Mouse (Mus musculus) lung, postnatal 0 days (tissue): ENCODE measurements around the gene Creb3l4. TPM values are rescaled to one million over a fixed set of nuclear protein-coding genes. Genes with fewer than 3 reads are reported as not detected.

Experiments
- ATAC-seq: fragments of 200-750 bp; cut with Nextera tagmentation; 2 replicates; pipeline ENCODE4 v1.8.0; 2017; ENCODE audit warnings: moderate library complexity
- DNase-seq: peaks from one replicate; pipeline ENCODE4 v3.0.0-alpha.2; 2016; ENCODE audit warnings: low spot score
- H3K27ac ChIP-seq: fragments of 300-500 bp; sonication (generic); 2 replicates; pipeline ENCODE4 v1.5.1; 2014; ENCODE audit warnings: antibody characterized with exemption, mild to moderate bottlenecking, low read length, mixed read lengths
- H3K27me3 ChIP-seq: fragments of 300-500 bp; sonication (generic); replicated peaks from 2 replicates; pipeline ENCODE4 v1.6.1; 2014; ENCODE audit warnings: low read length, mixed read lengths; ENCODE audit not compliant: insufficient read depth
- H3K36me3 ChIP-seq: fragments of 300-500 bp; sonication (generic); 2 replicates; pipeline ENCODE4 v1.6.1; 2014; ENCODE audit warnings: low read length, mixed read lengths; ENCODE audit not compliant: insufficient read depth
- H3K4me1 ChIP-seq: fragments of 300-500 bp; sonication (generic); 2 replicates; pipeline ENCODE4 v1.6.1; 2014; ENCODE audit warnings: antibody characterized with exemption, low read depth, low read length, mixed read lengths; ENCODE audit not compliant: insufficient read depth
- H3K4me2 ChIP-seq: fragments of 300-500 bp; sonication (generic); replicated peaks from 2 replicates; pipeline ENCODE4 v1.6.1; 2014; ENCODE audit warnings: low read depth, mild to moderate bottlenecking, low read length, moderate library complexity, mixed read lengths
- H3K4me3 ChIP-seq: fragments of 300-500 bp; sonication (generic); 2 replicates; pipeline ENCODE4 v1.5.1; 2014; ENCODE audit warnings: low read depth, low read length
- H3K9ac ChIP-seq: fragments of 300-500 bp; sonication (generic); replicated peaks from 2 replicates; pipeline ENCODE4 v1.6.1; 2014; ENCODE audit warnings: low read depth, mild to moderate bottlenecking
- H3K9me3 ChIP-seq: fragments of 300-500 bp; sonication (generic); 2 replicates; pipeline ENCODE4 v1.6.1; 2016; ENCODE audit warnings: low read length, mixed read lengths
- CTCF ChIP-seq: IDR thresholded peaks from 2 replicates; pipeline ENCODE4 v1.5.1; 2016; ENCODE audit warnings: antibody characterized with exemption, mild to moderate bottlenecking
- EP300 ChIP-seq: IDR thresholded peaks from 2 replicates; pipeline ENCODE4 v1.6.1; 2016; ENCODE audit warnings: antibody characterized with exemption, mild to moderate bottlenecking, control low read depth
- WGBS: fragments of 180-500 bp; shearing (Covaris S2); extraction: QIAGEN DNeasy Blood & Tissue Kit; methylation state at CpG from one replicate; pipeline ENCODE4 v1.1.7; 2014; 5-methylcytosine and 5-hydroxymethylcytosine counted together
- polyA plus RNA-seq: library from polyadenylated mRNA; unstranded; fragments of >200 nt; fragmentation: Nextera tagmentation; extraction: Ambion mirVana; gene quantifications from 2 replicates; pipeline ENCODE4 v1.2.1, GENCODE M21; 2015

The Creb3l4 gene
- polyA plus RNA-seq, 1 experiment from 2014 or later: 2.4 TPM

DNA sequence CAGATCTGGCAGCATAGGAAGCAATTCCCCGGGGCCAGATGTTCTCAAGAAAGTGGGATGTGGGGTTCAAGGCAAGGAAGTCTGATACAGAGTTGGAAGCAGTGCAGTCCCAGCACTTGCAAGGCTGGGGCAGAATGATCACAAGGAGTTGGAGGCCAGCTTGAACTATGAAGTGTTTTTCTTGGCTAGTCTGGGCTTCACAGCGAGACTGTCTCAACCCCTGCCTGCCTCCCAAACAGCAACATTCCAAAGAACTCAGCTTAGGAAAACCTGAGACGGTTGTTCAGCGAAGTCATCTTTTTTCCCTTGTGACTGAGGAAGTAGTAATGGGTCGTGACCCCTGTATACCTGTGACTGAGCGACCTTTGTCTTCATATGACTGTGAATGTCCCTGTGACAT lies 7.5 kb upstream of the Creb3l4 start:
- ATAC-seq (no peak), DNase-seq (no peak)
- H3K4me1 ChIP-seq: peaks cover 11% of the 10 kb centered on the region; the same call in 1 of the 2 replicates
- no peaks in the 10 kb centered on the region for H3K36me3 ChIP-seq
- no peak overlapping the region for H3K4me2 ChIP-seq
- no peaks in the 10 kb centered on the region for H3K9me3 ChIP-seq
- TF ChIP-seq CTCF: no peak
- TF ChIP-seq EP300: no peak
- WGBS: 76% methylated on average over 6 of the region's 6 CpGs
- H3K27ac ChIP-seq: no peak overlapping the region
- H3K9ac ChIP-seq: no peak overlapping the region
- H3K4me3 ChIP-seq: no peak overlapping the region
- no peaks in the 10 kb centered on the region for H3K27me3 ChIP-seq

GRCm38 (mm10) chr3:90248746-90249100 lies 5.4 kb upstream of the Creb3l4 start:
- ATAC-seq (peak; percentile 42), DNase-seq (peak; percentile 87)
- WGBS: 0% methylated on average over 10 of the region's 10 CpGs
- no peak for TF ChIP-seq EP300
- TF ChIP-seq CTCF: no peak
- Histone ChIP-seq H3K4me1 (peaks cover 4% of the 10 kb centered on the region; the same call in 1 of the 2 replicates), H3K4me3 (peak overlapping the region; percentile 58), H3K27me3 (no peaks in the 10 kb centered on the region), H3K36me3 (no peaks in the 10 kb centered on the region), H3K9ac (peak overlapping the region; percentile 65), H3K27ac (peak overlapping the region; percentile 92), H3K4me2 (peak overlapping the region; percentile 79), H3K9me3 (no peaks in the 10 kb centered on the region)

DNA sequence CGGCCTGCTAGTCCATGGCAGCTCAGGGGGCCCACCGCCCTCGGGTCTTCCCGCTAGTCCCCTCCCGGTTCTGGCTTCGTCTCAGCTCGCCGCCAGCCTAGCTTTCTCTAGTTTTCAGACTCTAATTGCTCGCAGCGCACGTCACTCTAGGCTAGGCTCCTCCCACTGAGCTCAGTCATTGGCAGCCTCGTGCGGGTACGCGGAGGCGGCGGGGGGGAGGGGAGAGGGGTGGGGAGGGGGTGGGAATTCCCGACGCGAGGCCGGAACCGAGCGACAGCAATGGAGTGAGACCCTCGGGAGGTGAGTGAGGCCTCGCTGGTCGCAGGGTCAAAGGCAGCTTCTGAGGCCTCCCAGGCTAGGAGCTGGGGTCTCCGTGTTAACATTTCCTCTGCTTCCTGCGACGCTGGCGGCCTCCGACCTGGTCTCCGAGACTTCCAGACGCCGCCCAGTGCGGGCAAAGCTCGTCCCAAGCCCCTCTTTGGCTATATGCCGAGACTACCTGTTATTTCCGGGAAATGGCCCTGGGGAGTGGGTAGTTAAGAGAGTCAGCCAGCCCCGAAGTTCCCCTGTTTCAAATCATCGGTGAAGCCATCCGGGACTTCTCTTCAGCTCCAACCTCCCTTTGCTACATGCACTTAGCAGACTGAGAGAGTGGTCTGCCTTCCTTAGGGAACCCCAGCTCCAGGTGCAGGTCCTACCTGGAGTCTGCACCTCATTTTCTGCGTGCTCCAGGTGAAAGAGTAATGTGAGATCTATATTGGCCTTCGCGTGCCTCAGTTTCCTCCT lies 4.8 kb upstream of the Creb3l4 start, which contains the start of gene Slc39a1:
Gene Slc39a1 (plus strand): TSS at position 213 of the 786 bp plus-strand sequence.
- WGBS: 0% methylated on average over 41 of the region's 44 CpGs
- Histone ChIP-seq H3K9ac (peak within 1 kb of the TSS; percentile 65), H3K36me3 (no peaks in the 10 kb centered on the region), H3K9me3 (no peaks in the 10 kb centered on the region), H3K4me1 (peaks cover 10% of the 10 kb centered on the region; the same call in 1 of the 2 replicates), H3K4me2 (peak within 1 kb of the TSS; percentile 79), H3K4me3 (peak within 1 kb of the TSS; percentile 58), H3K27ac (peak within 1 kb of the TSS; percentile 92), H3K27me3 (no peaks in the 10 kb centered on the region)
- ATAC-seq (peak; percentile 95), DNase-seq (peak; percentile 99)
- TF ChIP-seq CTCF (0 out of 2 replicates have a peak, but pooled peaks have one; percentile 6), EP300 (no peak)

DNA sequence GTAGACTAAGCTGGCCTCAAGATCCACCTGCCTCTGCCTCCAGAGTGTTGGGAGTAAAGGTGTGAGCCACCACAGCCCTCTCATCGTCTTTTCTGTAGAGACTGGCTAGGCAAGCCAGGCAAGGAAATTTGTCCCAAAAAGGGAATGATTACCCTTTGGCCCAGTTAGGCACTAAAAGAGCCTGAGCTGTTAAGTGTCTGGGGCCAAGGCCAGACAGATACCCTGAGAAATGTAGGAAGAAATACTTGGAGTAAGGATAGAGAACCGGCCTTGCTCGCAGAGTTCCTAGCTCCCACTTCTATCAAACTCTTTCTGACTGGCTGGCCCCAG lies 4.3 kb upstream of the Creb3l4 start:
- Histone ChIP-seq H3K36me3 (no peaks in the 10 kb centered on the region), H3K27me3 (no peaks in the 10 kb centered on the region), H3K9me3 (no peaks in the 10 kb centered on the region), H3K9ac (peak overlapping the region; percentile 65), H3K4me3 (peak overlapping the region; percentile 58), H3K27ac (peak overlapping the region; percentile 92), H3K4me1 (peaks cover 13% of the 10 kb centered on the region; the same call in 1 of the 2 replicates), H3K4me2 (peak overlapping the region; percentile 79)
- ATAC-seq (no peak), DNase-seq (no peak)
- no peak for TF ChIP-seq EP300
- TF ChIP-seq CTCF: no peak
- 1% methylated on average over 3 of the region's 3 CpGs for WGBS

- no peak for ATAC-seq
- DNase-seq: peak; percentile 8
- no peak for TF ChIP-seq EP300
- no peak for TF ChIP-seq CTCF
- Histone ChIP-seq H3K4me3 (no peak overlapping the region), H3K36me3 (no peaks in the 10 kb centered on the region), H3K9me3 (no peaks in the 10 kb centered on the region), H3K9ac (no peak overlapping the region), H3K27ac (no peak overlapping the region), H3K4me2 (no peak overlapping the region), H3K27me3 (no peaks in the 10 kb centered on the region), H3K4me1 (peaks cover 13% of the 10 kb centered on the region; the same call in 1 of the 2 replicates)
- 52% methylated on average over 2 of the region's 2 CpGs for WGBS
Observed at GRCm38 (mm10) chr3:90245406-90245805, 2.1 kb upstream of the Creb3l4 start.

GRCm38 (mm10) chr3:90241669-90242358 lies 1.5 kb downstream of the Creb3l4 start:
- H3K4me2 ChIP-seq: no peak overlapping the region
- TF ChIP-seq EP300 (no peak), CTCF (no peak)
- no peak overlapping the region for H3K9ac ChIP-seq
- H3K4me3 ChIP-seq: no peak overlapping the region
- no peaks in the 10 kb centered on the region for H3K27me3 ChIP-seq
- no peak overlapping the region for H3K27ac ChIP-seq
- H3K4me1 ChIP-seq: peaks cover 11% of the 10 kb centered on the region; the same call in 1 of the 2 replicates
- H3K36me3 ChIP-seq: no peaks in the 10 kb centered on the region
- H3K9me3 ChIP-seq: no peaks in the 10 kb centered on the region
- 84% methylated on average over 10 of the region's 10 CpGs for WGBS
- ATAC-seq (no peak), DNase-seq (no peak)
